Mouse (Mus musculus): ENCODE data around the gene Igsf21. TPM values are rescaled to one million over a fixed set of nuclear protein-coding genes. Genes with fewer than 3 reads are reported as not detected.

Gene Igsf21
- polyA plus RNA-seq, 1 experiment from 2014 or later: not detected

GRCm38 (mm10) chr4:140131201-140131600 lies 115.4 kb downstream of the Igsf21 start:
- no peaks in the 10 kb centered on the region for H3K4me1 ChIP-seq (ENCODE audit: insufficient read depth)
- no peak for DNase-seq

GRCm38 (mm10) chr4:140129553-140130275 lies 116.9 kb downstream of the Igsf21 start:
- ATAC-seq (no peak), DNase-seq (no peak)
- Histone ChIP-seq H3K4me2 (ENCODE audit: low read depth, low read length) (no peak overlapping the region), H3K36me3 (replicated peaks; ENCODE audit: insufficient read depth, low read length) (no peaks in the 10 kb centered on the region), H3K4me3 (ENCODE audit: low read depth, low read length) (no peak overlapping the region), H3K4me1 (ENCODE audit: insufficient read depth) (no peaks in the 10 kb centered on the region), H3K9ac (replicated peaks) (no peak overlapping the region), H3K27ac (ENCODE audit: low read depth) (no peak overlapping the region), H3K27me3 (ENCODE audit: insufficient read depth, low read length) (no peaks in the 10 kb centered on the region), H3K9me3 (ENCODE audit: low read length) (no peaks in the 10 kb centered on the region)
- WGBS (ENCODE audit: insufficient replicate concordance): 54% methylated on average over 12 of the region's 12 CpGs
- TF ChIP-seq CTCF (IDR thresholded peaks at IDR 0.05; ENCODE audit: low read depth): no peak
- no peak for TF ChIP-seq EP300 (IDR thresholded peaks at IDR 0.05; ENCODE audit: low read depth)

More at GRCm38 (mm10) chr4:140131201-140131600, 115.4 kb downstream of the Igsf21 start:
- Histone ChIP-seq H3K27ac (ENCODE audit: low read depth) (no peak overlapping the region), H3K9me3 (ENCODE audit: low read length) (no peaks in the 10 kb centered on the region), H3K4me3 (ENCODE audit: low read depth, low read length) (no peak overlapping the region), H3K9ac (replicated peaks) (no peak overlapping the region), H3K4me2 (ENCODE audit: low read depth, low read length) (no peak overlapping the region), H3K36me3 (replicated peaks; ENCODE audit: insufficient read depth, low read length) (no peaks in the 10 kb centered on the region), H3K27me3 (ENCODE audit: insufficient read depth, low read length) (no peaks in the 10 kb centered on the region)
- 15% methylated on average over 5 of the region's 5 CpGs for WGBS (ENCODE audit: insufficient replicate concordance)
- TF ChIP-seq CTCF (IDR thresholded peaks at IDR 0.05; ENCODE audit: low read depth): no peak
- TF ChIP-seq EP300 (IDR thresholded peaks at IDR 0.05; ENCODE audit: low read depth): no peak
- ATAC-seq: no peak

GRCm38 (mm10) chr4:140128116-140128515 lies 118.5 kb downstream of the Igsf21 start:
- Histone ChIP-seq H3K9me3 (ENCODE audit: low read length) (no peaks in the 10 kb centered on the region), H3K27me3 (ENCODE audit: insufficient read depth, low read length) (no peaks in the 10 kb centered on the region), H3K9ac (replicated peaks) (no peak overlapping the region), H3K36me3 (replicated peaks; ENCODE audit: insufficient read depth, low read length) (no peaks in the 10 kb centered on the region), H3K27ac (ENCODE audit: low read depth) (no peak overlapping the region), H3K4me2 (ENCODE audit: low read depth, low read length) (no peak overlapping the region), H3K4me3 (ENCODE audit: low read depth, low read length) (no peak overlapping the region), H3K4me1 (ENCODE audit: insufficient read depth) (no peaks in the 10 kb centered on the region)
- DNase-seq (no peak), ATAC-seq (no peak)
- TF ChIP-seq CTCF (IDR thresholded peaks at IDR 0.05; ENCODE audit: low read depth) (no peak), EP300 (IDR thresholded peaks at IDR 0.05; ENCODE audit: low read depth) (no peak)
- 69% methylated on average over 11 of the region's 11 CpGs for WGBS (ENCODE audit: insufficient replicate concordance)

GRCm38 (mm10) chr4:140125806-140126205 lies 120.8 kb downstream of the Igsf21 start:
- Histone ChIP-seq H3K4me1 (ENCODE audit: insufficient read depth) (no peaks in the 10 kb centered on the region), H3K4me3 (ENCODE audit: low read depth, low read length) (no peak overlapping the region), H3K9me3 (ENCODE audit: low read length) (no peaks in the 10 kb centered on the region), H3K4me2 (ENCODE audit: low read depth, low read length) (no peak overlapping the region), H3K27me3 (ENCODE audit: insufficient read depth, low read length) (no peaks in the 10 kb centered on the region), H3K27ac (ENCODE audit: low read depth) (no peak overlapping the region), H3K36me3 (replicated peaks; ENCODE audit: insufficient read depth, low read length) (no peaks in the 10 kb centered on the region), H3K9ac (replicated peaks) (no peak overlapping the region)
- TF ChIP-seq EP300 (IDR thresholded peaks at IDR 0.05; ENCODE audit: low read depth) (no peak), CTCF (IDR thresholded peaks at IDR 0.05; ENCODE audit: low read depth) (no peak)
- WGBS (ENCODE audit: insufficient replicate concordance): 75% methylated on average over 7 of the region's 7 CpGs
- ATAC-seq (no peak), DNase-seq (no peak)

GRCm38 (mm10) chr4:140122534-140122933 lies 124.0 kb downstream of the Igsf21 start:
- no peak overlapping the region for H3K9ac ChIP-seq (replicated peaks)
- H3K9me3 ChIP-seq (ENCODE audit: low read length): no peaks in the 10 kb centered on the region
- TF ChIP-seq CTCF (IDR thresholded peaks at IDR 0.05; ENCODE audit: low read depth): no peak
- no peak for TF ChIP-seq EP300 (IDR thresholded peaks at IDR 0.05; ENCODE audit: low read depth)
- H3K4me1 ChIP-seq (ENCODE audit: insufficient read depth): no peaks in the 10 kb centered on the region
- H3K27ac ChIP-seq (ENCODE audit: low read depth): no peak overlapping the region
- DNase-seq (no peak), ATAC-seq (no peak)
- no peak overlapping the region for H3K4me3 ChIP-seq (ENCODE audit: low read depth, low read length)
- no peaks in the 10 kb centered on the region for H3K36me3 ChIP-seq (replicated peaks; ENCODE audit: insufficient read depth, low read length)
- whole genome bisulfite sequencing (ENCODE audit: insufficient replicate concordance): 60% methylated on average over 5 of the region's 5 CpGs
- H3K4me2 ChIP-seq (ENCODE audit: low read depth, low read length): no peak overlapping the region
- no peaks in the 10 kb centered on the region for H3K27me3 ChIP-seq (ENCODE audit: insufficient read depth, low read length)

- no peaks in the 10 kb centered on the region for H3K9me3 ChIP-seq (ENCODE audit: low read length)
- no peak overlapping the region for H3K27ac ChIP-seq (ENCODE audit: low read depth)
- TF ChIP-seq CTCF (IDR thresholded peaks at IDR 0.05; ENCODE audit: low read depth) (no peak), EP300 (IDR thresholded peaks at IDR 0.05; ENCODE audit: low read depth) (no peak)
- ATAC-seq: no peak
- H3K4me2 ChIP-seq (ENCODE audit: low read depth, low read length): no peak overlapping the region
- H3K9ac ChIP-seq (replicated peaks): no peak overlapping the region
- no peak for DNase-seq
- H3K4me3 ChIP-seq (ENCODE audit: low read depth, low read length): no peak overlapping the region
- H3K36me3 ChIP-seq (replicated peaks; ENCODE audit: insufficient read depth, low read length): no peaks in the 10 kb centered on the region
- WGBS (ENCODE audit: insufficient replicate concordance): 77% methylated on average over 7 of the region's 7 CpGs
- no peaks in the 10 kb centered on the region for H3K27me3 ChIP-seq (ENCODE audit: insufficient read depth, low read length)
- no peaks in the 10 kb centered on the region for H3K4me1 ChIP-seq (ENCODE audit: insufficient read depth)
Measured at GRCm38 (mm10) chr4:140117275-140117691, 129.3 kb downstream of the Igsf21 start.
